Mouse (Mus musculus): ENCODE measurements around the gene Col18a1. TPM values are rescaled to one million over a fixed set of nuclear protein-coding genes. Genes with fewer than 3 reads are reported as not detected.

Gene Col18a1
- 402 TPM for polyA plus RNA-seq (2012; fragmentation: generic; extraction: Trizol)

GRCm38 (mm10) chr10:77165963-77166717 lies at the start of gene Col18a1:
Gene Col18a1 (minus strand): TSS chr10:77166548.
- H3K27me3 ChIP-seq (ENCODE audit: control insufficient read depth, insufficient read depth, insufficient read length): no peaks in the 10 kb centered on the region
- H3K4me3 ChIP-seq: peak within 1 kb of the TSS; percentile 96
- peak; percentile 93 for TF ChIP-seq POLR2AphosphoS2 (IDR thresholded peaks at IDR 0.05; ENCODE audit: insufficient read length, low read depth)
- peak; percentile 96 for TF ChIP-seq POLR2A (IDR thresholded peaks at IDR 0.05; ENCODE audit: insufficient read length, low read depth)
- no peak for TF ChIP-seq REST (IDR thresholded peaks at IDR 0.05; ENCODE audit: insufficient read depth, insufficient read length)
- TF ChIP-seq TCF12 (IDR thresholded peaks at IDR 0.05; ENCODE audit: insufficient read depth, poor library complexity, severe bottlenecking): no peak
- peaks cover 8% of the 10 kb centered on the region for H3K36me3 ChIP-seq (ENCODE audit: control insufficient read depth, insufficient read depth)
- H3K4me2 ChIP-seq (ENCODE audit: low read depth): peak within 1 kb of the TSS; percentile 79
- H3K79me2 ChIP-seq (ENCODE audit: control insufficient read depth, insufficient read depth): peaks cover 52% of the 10 kb centered on the region
- H3ac ChIP-seq (ENCODE audit: control insufficient read depth, insufficient read length): peak within 1 kb of the TSS; percentile 32

GRCm38 (mm10) chr10:77215641-77216040 lies 49.3 kb upstream of the Col18a1 start:
- no peak overlapping the region for H3K4me3 ChIP-seq
- H3K36me3 ChIP-seq (ENCODE audit: control insufficient read depth, insufficient read depth): no peaks in the 10 kb centered on the region
- no peak overlapping the region for H3ac ChIP-seq (ENCODE audit: control insufficient read depth, insufficient read length)
- H3K27me3 ChIP-seq (ENCODE audit: control insufficient read depth, insufficient read depth, insufficient read length): no peaks in the 10 kb centered on the region
- H3K4me2 ChIP-seq (ENCODE audit: low read depth): no peak overlapping the region
- no peak for TF ChIP-seq USF1 (IDR thresholded peaks at IDR 0.05; ENCODE audit: low read depth)
- no peak for TF ChIP-seq E2F4 (IDR thresholded peaks at IDR 0.05; ENCODE audit: insufficient read depth)
- TF ChIP-seq POLR2A (IDR thresholded peaks at IDR 0.05; ENCODE audit: insufficient read length, low read depth): no peak
- TF ChIP-seq SRF (IDR thresholded peaks at IDR 0.05; ENCODE audit: control insufficient read depth, insufficient read length, low read depth): no peak
- no peak for TF ChIP-seq TCF3 (IDR thresholded peaks at IDR 0.05; ENCODE audit: insufficient read length, low read depth)
- no peak for TF ChIP-seq MYOD1 (IDR thresholded peaks at IDR 0.05; ENCODE audit: control insufficient read depth in 1 of 3, insufficient read length in 2 of 3, low read depth in 2 of 3)
- no peak for TF ChIP-seq MAX (IDR thresholded peaks at IDR 0.05; ENCODE audit: low read depth)
- no peaks in the 10 kb centered on the region for H3K79me2 ChIP-seq (ENCODE audit: control insufficient read depth, insufficient read depth)

GRCm38 (mm10) chr10:77214586-77214985 lies 48.2 kb upstream of the Col18a1 start:
- Histone ChIP-seq H3K4me3 (no peak overlapping the region), H3K27me3 (ENCODE audit: control insufficient read depth, insufficient read depth, insufficient read length) (no peaks in the 10 kb centered on the region), H3ac (ENCODE audit: control insufficient read depth, insufficient read length) (no peak overlapping the region), H3K4me2 (ENCODE audit: low read depth) (no peak overlapping the region), H3K79me2 (ENCODE audit: control insufficient read depth, insufficient read depth) (no peaks in the 10 kb centered on the region), H3K36me3 (ENCODE audit: control insufficient read depth, insufficient read depth) (no peaks in the 10 kb centered on the region)
- TF ChIP-seq MYOG (IDR thresholded peaks at IDR 0.05; ENCODE audit: control insufficient read depth in 1 of 3, insufficient read depth in 1 of 3, insufficient read length in 2 of 3, low read depth in 2 of 3) (no peak), POLR2A (IDR thresholded peaks at IDR 0.05; ENCODE audit: insufficient read length, low read depth) (no peak), USF1 (IDR thresholded peaks at IDR 0.05; ENCODE audit: low read depth) (no peak), E2F4 (IDR thresholded peaks at IDR 0.05; ENCODE audit: insufficient read depth) (no peak), POLR2AphosphoS2 (IDR thresholded peaks at IDR 0.05; ENCODE audit: insufficient read length, low read depth) (no peak)

GRCm38 (mm10) chr10:77213483-77213882 lies 47.1 kb upstream of the Col18a1 start:
- no peak for TF ChIP-seq MYOG (IDR thresholded peaks at IDR 0.05; ENCODE audit: control insufficient read depth in 1 of 3, insufficient read depth in 1 of 3, insufficient read length in 2 of 3, low read depth in 2 of 3)
- TF ChIP-seq SRF (IDR thresholded peaks at IDR 0.05; ENCODE audit: control insufficient read depth, insufficient read length, low read depth): no peak
- TF ChIP-seq POLR2A (IDR thresholded peaks at IDR 0.05; ENCODE audit: insufficient read length, low read depth): no peak
- no peak for TF ChIP-seq POLR2AphosphoS2 (IDR thresholded peaks at IDR 0.05; ENCODE audit: insufficient read length, low read depth)
- no peak for TF ChIP-seq TCF12 (IDR thresholded peaks at IDR 0.05; ENCODE audit: insufficient read depth, poor library complexity, severe bottlenecking)
- no peak for TF ChIP-seq CEBPB (IDR thresholded peaks at IDR 0.05; ENCODE audit: insufficient read depth, poor library complexity, severe bottlenecking)
- TF ChIP-seq USF1 (IDR thresholded peaks at IDR 0.05; ENCODE audit: low read depth): no peak
- TF ChIP-seq MAX (IDR thresholded peaks at IDR 0.05; ENCODE audit: low read depth): no peak
- TF ChIP-seq E2F4 (IDR thresholded peaks at IDR 0.05; ENCODE audit: insufficient read depth): no peak
- TF ChIP-seq REST (IDR thresholded peaks at IDR 0.05; ENCODE audit: insufficient read depth, insufficient read length): no peak
- no peak for TF ChIP-seq TCF3 (IDR thresholded peaks at IDR 0.05; ENCODE audit: insufficient read length, low read depth)
- no peak for TF ChIP-seq MYOD1 (IDR thresholded peaks at IDR 0.05; ENCODE audit: control insufficient read depth in 1 of 3, insufficient read length in 2 of 3, low read depth in 2 of 3)

GRCm38 (mm10) chr10:77212354-77213120 lies 46.2 kb upstream of the Col18a1 start:
- Histone ChIP-seq H3ac (ENCODE audit: control insufficient read depth, insufficient read length) (no peak overlapping the region), H3K27me3 (ENCODE audit: control insufficient read depth, insufficient read depth, insufficient read length) (no peaks in the 10 kb centered on the region), H3K36me3 (ENCODE audit: control insufficient read depth, insufficient read depth) (no peaks in the 10 kb centered on the region), H3K79me2 (ENCODE audit: control insufficient read depth, insufficient read depth) (no peaks in the 10 kb centered on the region), H3K4me3 (peak overlapping the region; percentile 3), H3K4me2 (ENCODE audit: low read depth) (peak overlapping the region; percentile 68)
- TF ChIP-seq TCF12 (IDR thresholded peaks at IDR 0.05; ENCODE audit: insufficient read depth, poor library complexity, severe bottlenecking) (no peak), SRF (IDR thresholded peaks at IDR 0.05; ENCODE audit: control insufficient read depth, insufficient read length, low read depth) (no peak), POLR2A (IDR thresholded peaks at IDR 0.05; ENCODE audit: insufficient read length, low read depth) (no peak), REST (IDR thresholded peaks at IDR 0.05; ENCODE audit: insufficient read depth, insufficient read length) (no peak)

More at GRCm38 (mm10) chr10:77213483-77213882, 47.1 kb upstream of the Col18a1 start:
- Histone ChIP-seq H3K4me3 (no peak overlapping the region), H3K79me2 (ENCODE audit: control insufficient read depth, insufficient read depth) (no peaks in the 10 kb centered on the region), H3ac (ENCODE audit: control insufficient read depth, insufficient read length) (no peak overlapping the region), H3K27me3 (ENCODE audit: control insufficient read depth, insufficient read depth, insufficient read length) (no peaks in the 10 kb centered on the region), H3K36me3 (ENCODE audit: control insufficient read depth, insufficient read depth) (no peaks in the 10 kb centered on the region), H3K4me2 (ENCODE audit: low read depth) (no peak overlapping the region)

All from myocyte (in vitro differentiated cells).